Mouse (Mus musculus) lung, adult 2 months (tissue): ENCODE measurements at regions not wholly inside any gene's neighbourhood (a gene's known extent, or its start where the extent isn't known, plus 50 kb on each side); places are given as distances from the start of the nearest gene placed in this dataset.

Experiments
- DNase-seq: peaks from one replicate; pipeline ENCODE4 v3.0.0; 2022
- H3K4me1 ChIP-seq: fragments of 200-500 bp; 2 replicates; pipeline ENCODE4 v1.6.1; 2011; ENCODE audit warnings: low read length; ENCODE audit not compliant: control insufficient read depth, insufficient read depth
- H3K4me3 ChIP-seq: fragments of 200-500 bp; replicated peaks from 2 replicates; pipeline ENCODE3; 2011; ENCODE audit warnings: low read depth, mild to moderate bottlenecking, control low read depth, low read length; ENCODE audit errors: extremely low read depth
- CTCF ChIP-seq: fragments of 200-500 bp; IDR thresholded peaks from 2 replicates; pipeline ENCODE4 v1.5.1; 2011; ENCODE audit warnings: mild to moderate bottlenecking, low read length, control low read depth; ENCODE audit not compliant: insufficient read depth
- POLR2A ChIP-seq: fragments of 200-500 bp; IDR thresholded peaks from 2 replicates; pipeline ENCODE4 v1.6.1; 2011; ENCODE audit warnings: low read depth, mild to moderate bottlenecking, control low read depth, low read length, borderline replicate concordance; ENCODE audit errors: extremely low read depth
- WGBS: fragments of 180-500 bp; shearing (Covaris S2); methylation state at CpG from one replicate; pipeline ENCODE4 v1.1.7; 2018; 5-methylcytosine and 5-hydroxymethylcytosine counted together

DNA sequence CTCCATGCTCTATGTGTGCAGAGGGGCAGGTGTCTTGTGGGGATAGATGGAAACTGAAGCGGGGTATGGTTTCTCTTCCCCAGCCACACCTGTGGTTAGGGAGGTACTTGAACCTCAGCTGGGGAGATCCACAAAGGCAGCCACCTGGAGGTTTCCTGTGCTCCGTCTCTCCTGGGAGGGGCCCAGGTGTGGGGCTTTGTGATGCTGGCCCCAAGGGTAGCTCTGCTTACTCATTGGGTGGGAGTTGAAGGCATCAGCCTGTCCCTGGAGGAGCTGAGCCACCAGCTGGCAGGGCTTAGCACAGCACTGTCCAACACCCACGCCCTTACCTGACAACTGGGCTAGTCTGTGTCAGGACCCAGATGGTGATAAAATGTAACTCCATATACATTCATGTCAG is 81.4 kb downstream of the Lhx2 start:
- no peak overlapping the region for H3K4me3 ChIP-seq
- TF ChIP-seq POLR2A = no peak
- no peaks in the 10 kb centered on the region for H3K4me1 ChIP-seq
- DNase-seq = no peak
- 42% methylated on average over 3 of the region's 3 CpGs for WGBS

- TF ChIP-seq CTCF (no peak), POLR2A (no peak)
- Histone ChIP-seq H3K4me1 (no peaks in the 10 kb centered on the region), H3K4me3 (no peak overlapping the region)
- WGBS = 49% methylated on average over 3 of the region's 3 CpGs
- DNase-seq = no peak
Measured at GRCm38 (mm10) chr2:38422406-38422805, 83.3 kb downstream of the Lhx2 start.

DNA sequence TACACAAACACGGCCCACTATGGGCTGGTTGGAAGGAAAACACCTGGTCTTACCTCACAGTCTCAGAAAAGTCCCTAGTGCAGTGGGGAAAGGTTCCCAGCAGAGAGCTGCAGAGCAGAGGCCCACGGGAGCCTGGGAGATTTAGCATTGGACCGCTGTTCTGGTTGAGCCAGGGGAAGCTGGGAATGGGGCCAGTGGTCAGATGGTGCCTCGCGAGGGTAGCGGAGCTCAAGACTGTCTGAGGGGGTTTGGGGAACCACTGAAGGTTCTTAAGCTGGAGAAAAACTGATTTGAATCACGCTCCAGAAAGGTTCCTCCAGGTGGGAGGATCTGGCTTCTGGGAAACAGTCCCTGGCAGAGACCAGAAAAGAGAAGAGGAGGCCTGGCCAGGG is 84.8 kb downstream of the Lhx2 start:
- Histone ChIP-seq H3K4me3 (no peak overlapping the region), H3K4me1 (no peaks in the 10 kb centered on the region)
- 47% methylated on average over 7 of the region's 7 CpGs for WGBS
- DNase-seq = no peak
- no peak for TF ChIP-seq POLR2A
- no peak for TF ChIP-seq CTCF

DNA sequence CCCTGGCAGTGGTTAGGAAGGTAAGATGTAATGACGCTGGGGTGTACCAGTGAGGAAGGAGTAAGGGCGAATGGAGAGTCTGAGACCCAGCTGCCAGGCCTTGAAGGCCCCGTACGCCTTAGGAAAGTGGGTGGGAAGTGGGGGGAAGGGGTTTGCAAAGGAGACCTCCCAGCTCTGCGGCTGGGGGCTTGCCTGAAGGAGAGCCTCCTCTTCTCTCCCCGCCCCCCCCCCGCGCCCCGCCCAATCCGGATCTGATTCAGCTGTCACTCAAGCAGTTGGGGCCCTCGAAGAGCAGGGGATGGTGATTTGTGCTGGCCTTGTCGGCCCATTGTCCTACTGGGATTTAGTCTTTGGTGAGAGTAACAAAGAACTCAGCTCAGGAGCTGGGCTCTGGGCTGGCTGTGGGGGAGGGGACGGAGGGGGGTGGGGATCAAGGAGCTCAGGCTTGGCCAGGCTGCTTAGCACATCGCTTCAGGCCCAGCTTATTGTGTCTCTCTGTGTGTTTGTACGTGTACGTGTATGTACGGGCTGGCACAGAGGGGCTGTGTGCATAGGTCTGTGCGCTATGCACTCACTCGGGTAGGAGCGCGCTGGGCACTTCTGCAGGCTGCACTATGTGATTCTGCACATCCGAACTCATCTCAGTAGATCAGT is 85.3 kb downstream of the Lhx2 start:
- DNase-seq = no peak
- Histone ChIP-seq H3K4me1 (no peaks in the 10 kb centered on the region), H3K4me3 (no peak overlapping the region)
- 14% methylated on average over 21 of the region's 22 CpGs for WGBS
- TF ChIP-seq POLR2A (no peak), CTCF (no peak)

GRCm38 (mm10) chr2:38424976-38425375 is 85.9 kb downstream of the Lhx2 start:
- DNase-seq = no peak
- Histone ChIP-seq H3K4me3 (no peak overlapping the region), H3K4me1 (no peaks in the 10 kb centered on the region)
- no peak for TF ChIP-seq CTCF
- no peak for TF ChIP-seq POLR2A
- 37% methylated on average over 9 of the region's 9 CpGs for WGBS

- Histone ChIP-seq H3K4me1 (no peaks in the 10 kb centered on the region), H3K4me3 (no peak overlapping the region)
- 36% methylated on average over 6 of the region's 6 CpGs for WGBS
- peak; percentile 84 for TF ChIP-seq CTCF
- TF ChIP-seq POLR2A = no peak
- DNase-seq = peak; percentile 88
Measured at GRCm38 (mm10) chr2:38429752-38430378, 81.6 kb upstream of the Nek6 start.

GRCm38 (mm10) chr2:38431546-38431945 is 79.9 kb upstream of the Nek6 start:
- TF ChIP-seq CTCF (no peak), POLR2A (no peak)
- WGBS = 60% methylated on average over 5 of the region's 5 CpGs
- DNase-seq = no peak
- no peak overlapping the region for H3K4me3 ChIP-seq
- no peaks in the 10 kb centered on the region for H3K4me1 ChIP-seq

- H3K4me1 ChIP-seq = no peaks in the 10 kb centered on the region
- TF ChIP-seq CTCF (peak; percentile 20; the same call in 1 of the 2 replicates), POLR2A (no peak)
- 2% methylated on average over 3 of the region's 3 CpGs for WGBS
- no peak overlapping the region for H3K4me3 ChIP-seq
- peak; percentile 6 for DNase-seq
Measured at GRCm38 (mm10) chr2:38433736-38434135, 77.7 kb upstream of the Nek6 start.

- no peak for DNase-seq
- H3K4me3 ChIP-seq = no peak overlapping the region
- TF ChIP-seq CTCF = no peak
- no peaks in the 10 kb centered on the region for H3K4me1 ChIP-seq
- 64% methylated on average over 4 of the region's 4 CpGs for WGBS
Measured at GRCm38 (mm10) chr2:38436701-38437100, 74.7 kb upstream of the Nek6 start.

- DNase-seq = no peak
- Histone ChIP-seq H3K4me3 (no peak overlapping the region), H3K4me1 (no peaks in the 10 kb centered on the region)
- WGBS = 92% methylated on average over 6 of the region's 6 CpGs
- no peak for TF ChIP-seq CTCF
- no peak for TF ChIP-seq POLR2A
Measured at GRCm38 (mm10) chr2:38439191-38439590, 72.3 kb upstream of the Nek6 start.

- WGBS = 81% methylated on average over 5 of the region's 5 CpGs
Measured at GRCm38 (mm10) chr2:38439973-38440372, 71.5 kb upstream of the Nek6 start.

More at GRCm38 (mm10) chr2:38439973-38440372, 71.5 kb upstream of the Nek6 start:
- Histone ChIP-seq H3K4me1 (no peaks in the 10 kb centered on the region), H3K4me3 (no peak overlapping the region)
- no peak for DNase-seq
- no peak for TF ChIP-seq POLR2A
- TF ChIP-seq CTCF = no peak
